In genomic region chr6:113245585-113245984, GRCm38 (mm10) we compare ENCODE assay signal across 1 mouse cellular context.
TF ChIP-seq lines count a peak whose summit lies in the region.

No protein-coding gene starts in this region.

TF ChIP-seq in MEL, 35 proteins besides CTCF, POLR2A, EP300 and RAD21:
- TF ChIP-seq GATA1 (IDR thresholded peaks at IDR 0.05; ENCODE audit: low read depth, low read length) (peak; percentile 88), MAZ (IDR thresholded peaks at IDR 0.05; ENCODE audit: low read depth, low read length) (no peak), MAFK (IDR thresholded peaks at IDR 0.05; ENCODE audit: borderline replicate concordance, low read depth, low read length) (no peak), RCOR1 (IDR thresholded peaks at IDR 0.05; ENCODE audit: low read depth, low read length) (peak; percentile 51; the same call in 1 of the 2 replicates), ELF1 (IDR thresholded peaks at IDR 0.05; ENCODE audit: low read depth, low read length) (0 out of 2 replicates have a peak, but pooled peaks have one; percentile 6), TAL1 (IDR thresholded peaks at IDR 0.05; ENCODE audit: low read length) (peak; percentile 40), TBP (IDR thresholded peaks at IDR 0.05; ENCODE audit: low read depth, low read length) (no peak), SIN3A (IDR thresholded peaks at IDR 0.05; ENCODE audit: low read length) (peak; percentile 74), MYC (IDR thresholded peaks at IDR 0.05; ENCODE audit: low read depth, low read length) (peak; percentile 39; the same call in 1 of the 2 replicates), USF2 (IDR thresholded peaks at IDR 0.05; ENCODE audit: borderline replicate concordance in 1 of 2, insufficient read depth in 1 of 2, low read depth in 1 of 2, low read length in 2 of 2) (no peak), MAX (IDR thresholded peaks at IDR 0.05; ENCODE audit: low read length) (no peak), ETS1 (IDR thresholded peaks at IDR 0.05; ENCODE audit: low read depth, low read length) (peak; percentile 60; the same call in 1 of the 2 replicates)
TF ChIP-seq in MEL: peak in this region for 7.
